Mouse (Mus musculus) heart, postnatal 0 days (tissue): ENCODE measurements around the gene Cdk2.

Experiments used
- CTCF ChIP-seq: IDR thresholded peaks from 2 replicates; pipeline ENCODE4 v1.5.1; 2016; ENCODE audit warnings: antibody characterized with exemption, control low read depth, low read depth
- EP300 ChIP-seq: IDR thresholded peaks from 2 replicates; pipeline ENCODE4 v1.6.1; 2016; ENCODE audit warnings: antibody characterized with exemption, low read depth

DNA sequence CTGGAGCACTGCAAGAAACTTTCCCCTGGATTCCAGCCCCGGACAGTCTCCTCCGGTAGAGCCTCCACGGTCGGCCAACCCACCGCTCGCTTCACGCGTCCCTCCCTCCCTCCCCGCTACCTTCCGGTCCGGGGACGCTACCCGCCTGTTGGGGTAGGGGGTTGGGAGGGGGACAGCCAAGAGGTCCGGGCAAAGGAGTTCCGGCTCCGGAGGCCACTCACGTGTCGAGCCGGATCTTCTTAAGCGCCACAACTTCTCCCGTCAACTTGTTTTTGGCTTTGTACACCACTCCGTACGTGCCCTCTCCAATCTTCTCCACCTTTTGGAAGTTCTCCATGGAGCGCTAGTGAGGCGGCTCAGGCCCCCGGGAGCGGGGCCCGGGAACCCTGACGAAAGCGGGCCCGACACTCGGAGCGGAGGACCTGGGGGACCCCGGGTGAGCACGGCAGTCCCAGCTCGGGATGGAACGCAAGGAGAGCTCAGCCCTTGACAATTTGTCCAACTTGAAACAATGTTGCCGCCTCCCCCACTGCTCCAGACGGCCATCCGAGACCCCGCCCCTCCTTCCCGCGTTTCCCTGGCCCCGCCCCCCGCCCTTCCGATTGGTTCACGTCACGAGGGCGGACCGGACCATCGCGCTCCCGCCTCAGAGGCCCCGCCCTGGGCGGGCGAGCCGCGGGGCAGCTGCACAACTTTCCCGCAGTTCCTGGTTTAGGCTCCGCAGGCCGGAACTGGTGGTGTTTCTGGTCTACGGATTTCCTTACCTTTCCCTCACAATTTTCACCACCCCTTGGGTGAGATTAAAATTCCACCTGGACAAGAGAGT is at the start of gene Cdk2:
- TF ChIP-seq EP300 (no peak), CTCF (no peak)
